Mouse (Mus musculus) brain, embryonic 14.5 days (tissue): Measurements from ENCODE around the gene Gm9376.

Experiments
- CTCF ChIP-seq: fragments of 200-500 bp; IDR thresholded peaks from 2 replicates; pipeline ENCODE4 v1.5.1; 2012; ENCODE audit warnings: inconsistent platforms, mild to moderate bottlenecking, moderate library complexity, borderline replicate concordance; ENCODE audit not compliant: insufficient read depth, insufficient read length; ENCODE audit errors: extremely low read depth
- POLR2A ChIP-seq: fragments of 200-500 bp; IDR thresholded peaks from 2 replicates; pipeline ENCODE4 v1.6.1; 2012; ENCODE audit warnings: mild to moderate bottlenecking, inconsistent platforms, borderline replicate concordance; ENCODE audit not compliant: poor library complexity, insufficient read depth, insufficient read length, severe bottlenecking; ENCODE audit errors: extremely low read depth

DNA sequence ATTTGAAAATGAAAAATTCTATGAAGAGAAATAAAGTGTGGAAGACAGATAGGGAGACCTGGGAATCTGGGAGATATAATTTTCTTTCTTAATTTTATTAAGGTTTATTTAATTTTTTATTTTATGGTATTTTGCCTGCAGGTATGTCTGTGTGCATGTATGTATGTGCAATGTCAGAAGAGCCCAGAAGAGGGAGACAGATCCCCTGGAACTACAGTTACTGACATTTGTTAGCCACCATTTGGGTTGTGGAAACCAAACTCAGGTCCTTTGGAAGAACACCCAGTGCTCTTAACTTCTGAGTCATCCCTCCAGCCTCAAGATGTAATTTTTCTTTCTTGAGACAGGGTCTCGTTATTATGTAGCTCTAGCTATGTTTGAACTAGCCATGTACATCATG is 45.9 kb upstream of the Gm9376 start:
- no peak for TF ChIP-seq CTCF
- TF ChIP-seq POLR2A, result no peak
